Mouse (Mus musculus): ENCODE results near the gene A630076J17Rik. TPM values are rescaled to one million over a fixed set of nuclear protein-coding genes. Genes with fewer than 3 reads are reported as not detected.

Gene A630076J17Rik
- polyA plus RNA-seq, 2 experiments: not detected

DNA sequence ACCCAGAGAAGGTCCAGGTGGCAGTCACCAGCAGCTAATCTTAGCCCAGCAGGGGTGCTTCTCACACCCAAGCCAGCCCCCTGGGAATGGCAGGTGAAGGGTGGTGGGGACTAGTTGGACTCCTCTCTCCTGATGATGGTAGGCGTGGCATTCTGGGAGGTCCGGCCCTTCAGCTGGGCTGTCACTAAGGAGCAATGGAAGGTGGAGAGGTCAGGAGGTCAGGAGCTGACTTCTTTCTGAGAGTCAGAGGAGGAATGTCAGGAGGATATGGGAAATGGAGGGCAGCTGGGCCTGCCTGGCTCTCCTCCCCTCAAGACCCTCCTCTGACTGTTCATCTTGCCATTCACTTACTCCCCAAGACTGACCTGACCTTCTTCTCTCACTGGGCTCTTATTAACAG is 7.6 kb downstream of the A630076J17Rik start:
- Histone ChIP-seq H3K27me3 (ENCODE audit: control insufficient read depth, insufficient read depth, low read length) (no peaks in the 10 kb centered on the region), H3K9ac (replicated peaks) (no peak overlapping the region), H3K36me3 (replicated peaks; ENCODE audit: control insufficient read depth, insufficient read depth, low read depth) (no peaks in the 10 kb centered on the region), H3K4me3 (ENCODE audit: insufficient read depth in 1 of 2, low read depth in 2 of 2, low read length in 2 of 2) (no peak overlapping the region), H3K9me3 (ENCODE audit: control insufficient read depth, low read length) (no peaks in the 10 kb centered on the region), H3K27ac (no peak overlapping the region), H3K4me2 (ENCODE audit: low read depth) (no peak overlapping the region), H3K4me1 (replicated peaks; ENCODE audit: control insufficient read depth in 2 of 2, insufficient read depth in 2 of 2, low read length in 1 of 2) (no peaks in the 10 kb centered on the region)
- WGBS (ENCODE audit: insufficient replicate concordance): 43% methylated on average over 2 of the region's 2 CpGs
- DNase-seq (ENCODE audit: low read depth in 3 of 3, low spot score in 3 of 3) (no peak), ATAC-seq (ENCODE audit: insufficient read depth) (no peak)
- TF ChIP-seq EP300 (IDR thresholded peaks at IDR 0.05; ENCODE audit: low read depth): no peak

DNA sequence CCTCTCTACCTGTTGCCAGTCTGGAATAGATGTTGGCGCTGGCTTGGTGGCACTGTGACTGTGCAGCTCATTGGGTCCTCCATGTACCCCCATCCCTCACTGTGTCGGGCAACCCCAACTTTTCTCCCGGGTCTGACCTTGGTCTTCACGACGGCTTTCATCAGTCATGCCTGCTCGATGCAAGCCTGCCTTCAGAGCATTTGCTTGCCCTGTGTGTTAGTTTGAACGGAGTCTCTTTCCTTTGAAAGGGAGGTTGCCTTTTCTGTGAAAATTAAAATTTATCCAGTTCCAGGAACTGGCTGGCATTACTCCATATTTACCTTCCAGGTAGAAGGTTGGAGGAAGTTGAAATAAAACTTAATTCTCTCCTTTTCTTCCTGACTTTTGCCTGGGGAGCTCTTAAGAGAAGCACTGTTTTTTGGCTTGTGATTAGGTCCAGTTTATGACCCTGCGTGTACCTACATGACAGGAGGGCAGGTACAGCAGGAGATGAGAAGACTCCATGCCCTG is 8.1 kb downstream of the A630076J17Rik start:
- H3K36me3 ChIP-seq (replicated peaks; ENCODE audit: control insufficient read depth, insufficient read depth, low read depth): no peaks in the 10 kb centered on the region
- H3K27me3 ChIP-seq (ENCODE audit: control insufficient read depth, insufficient read depth, low read length): no peaks in the 10 kb centered on the region
- H3K4me1 ChIP-seq (replicated peaks; ENCODE audit: control insufficient read depth in 2 of 2, insufficient read depth in 2 of 2, low read length in 1 of 2): no peaks in the 10 kb centered on the region
- no peak for DNase-seq (ENCODE audit: low read depth in 3 of 3, low spot score in 3 of 3)
- no peak for ATAC-seq (ENCODE audit: insufficient read depth)
- H3K4me3 ChIP-seq (ENCODE audit: insufficient read depth in 1 of 2, low read depth in 2 of 2, low read length in 2 of 2): no peak overlapping the region
- TF ChIP-seq CTCF (IDR thresholded peaks at IDR 0.05; ENCODE audit: low read depth) (no peak), EP300 (IDR thresholded peaks at IDR 0.05; ENCODE audit: low read depth) (no peak)
- 63% methylated on average over 8 of the region's 8 CpGs for WGBS (ENCODE audit: insufficient replicate concordance)
- H3K27ac ChIP-seq: no peak overlapping the region
- H3K9ac ChIP-seq (replicated peaks): no peak overlapping the region
- H3K9me3 ChIP-seq (ENCODE audit: control insufficient read depth, low read length): no peaks in the 10 kb centered on the region
- H3K4me2 ChIP-seq (ENCODE audit: low read depth): no peak overlapping the region

DNA sequence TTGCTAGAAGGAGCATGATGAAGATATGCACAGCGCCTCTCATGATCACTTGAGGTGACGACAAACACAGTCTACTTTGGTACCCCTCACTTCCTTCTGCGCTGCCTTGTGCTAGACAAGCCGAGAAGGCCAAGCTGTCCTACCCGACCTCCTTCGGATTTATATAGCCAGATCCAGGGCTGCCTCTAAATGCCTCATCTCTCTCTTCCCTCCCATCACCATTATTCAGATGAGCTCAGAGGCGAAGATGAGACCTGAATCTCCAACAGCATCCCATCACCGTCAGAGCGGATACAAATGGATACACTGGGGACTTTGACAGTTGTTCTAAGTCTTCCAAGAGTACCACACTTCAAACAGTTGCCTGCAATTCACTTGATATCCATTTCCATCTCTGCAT is 9.2 kb downstream of the A630076J17Rik start, which contains the start of gene Prok1:
Gene Prok1 (minus strand): TSS at position 101 of the 400 bp plus-strand sequence.
- no peak for TF ChIP-seq CTCF (IDR thresholded peaks at IDR 0.05; ENCODE audit: low read depth)
- TF ChIP-seq EP300 (IDR thresholded peaks at IDR 0.05; ENCODE audit: low read depth): no peak
- Histone ChIP-seq H3K9ac (replicated peaks) (no peak within 1 kb of the TSS), H3K36me3 (replicated peaks; ENCODE audit: control insufficient read depth, insufficient read depth, low read depth) (no peaks in the 10 kb centered on the region), H3K4me1 (replicated peaks; ENCODE audit: control insufficient read depth in 2 of 2, insufficient read depth in 2 of 2, low read length in 1 of 2) (no peaks in the 10 kb centered on the region), H3K4me3 (ENCODE audit: insufficient read depth in 1 of 2, low read depth in 2 of 2, low read length in 2 of 2) (no peak within 1 kb of the TSS), H3K9me3 (ENCODE audit: control insufficient read depth, low read length) (no peaks in the 10 kb centered on the region), H3K27me3 (ENCODE audit: control insufficient read depth, insufficient read depth, low read length) (no peaks in the 10 kb centered on the region), H3K27ac (no peak within 1 kb of the TSS), H3K4me2 (ENCODE audit: low read depth) (no peak within 1 kb of the TSS)
- 74% methylated on average over 9 of the region's 9 CpGs for WGBS (ENCODE audit: insufficient replicate concordance)
- ATAC-seq (ENCODE audit: insufficient read depth) (no peak), DNase-seq (ENCODE audit: low read depth in 3 of 3, low spot score in 3 of 3) (no peak)

DNA sequence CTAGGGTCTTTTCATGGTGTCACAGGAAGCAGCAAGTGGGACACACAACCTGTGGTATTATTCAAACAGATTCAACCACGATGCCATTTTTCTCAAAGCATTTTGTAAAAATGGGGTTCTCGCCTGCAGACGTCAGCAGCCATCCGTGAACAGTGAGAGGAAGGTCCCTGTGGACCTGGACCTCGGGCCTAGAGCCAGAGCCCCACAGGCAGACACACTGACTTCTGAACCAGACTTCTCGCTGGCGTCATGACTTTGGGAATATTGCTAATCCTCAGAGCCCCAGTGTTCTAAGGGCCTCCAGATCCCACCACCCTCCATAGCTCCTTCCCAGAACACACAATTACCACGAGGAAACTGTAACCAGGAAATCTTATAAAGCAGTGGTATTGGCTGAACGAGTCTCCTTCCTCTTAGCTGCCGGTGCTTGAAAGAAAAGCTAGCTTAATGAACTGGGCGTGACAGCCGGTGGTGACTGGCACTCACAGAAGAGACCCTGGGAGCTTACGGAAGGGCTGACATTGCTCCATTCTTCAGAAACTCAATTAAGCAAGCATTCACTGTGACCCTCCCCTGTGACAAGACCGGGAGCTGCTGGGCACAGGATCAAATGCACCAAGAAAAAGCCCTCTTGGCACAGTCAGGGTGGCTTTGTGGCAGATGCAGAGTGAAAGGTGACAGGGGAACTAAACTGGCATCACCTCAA is 11.1 kb downstream of the A630076J17Rik start:
- no peaks in the 10 kb centered on the region for H3K9me3 ChIP-seq (ENCODE audit: control insufficient read depth, low read length)
- H3K4me2 ChIP-seq (ENCODE audit: low read depth): no peak overlapping the region
- H3K27ac ChIP-seq: no peak overlapping the region
- no peaks in the 10 kb centered on the region for H3K4me1 ChIP-seq (replicated peaks; ENCODE audit: control insufficient read depth in 2 of 2, insufficient read depth in 2 of 2, low read length in 1 of 2)
- TF ChIP-seq EP300 (IDR thresholded peaks at IDR 0.05; ENCODE audit: low read depth) (no peak), CTCF (IDR thresholded peaks at IDR 0.05; ENCODE audit: low read depth) (no peak)
- H3K9ac ChIP-seq (replicated peaks): no peak overlapping the region
- DNase-seq (ENCODE audit: low read depth in 3 of 3, low spot score in 3 of 3): no peak
- WGBS (ENCODE audit: insufficient replicate concordance): 40% methylated on average over 14 of the region's 14 CpGs
- no peaks in the 10 kb centered on the region for H3K27me3 ChIP-seq (ENCODE audit: control insufficient read depth, insufficient read depth, low read length)
- no peak overlapping the region for H3K4me3 ChIP-seq (ENCODE audit: insufficient read depth in 1 of 2, low read depth in 2 of 2, low read length in 2 of 2)
- H3K36me3 ChIP-seq (replicated peaks; ENCODE audit: control insufficient read depth, insufficient read depth, low read depth): no peaks in the 10 kb centered on the region
- ATAC-seq (ENCODE audit: insufficient read depth): no peak

DNA sequence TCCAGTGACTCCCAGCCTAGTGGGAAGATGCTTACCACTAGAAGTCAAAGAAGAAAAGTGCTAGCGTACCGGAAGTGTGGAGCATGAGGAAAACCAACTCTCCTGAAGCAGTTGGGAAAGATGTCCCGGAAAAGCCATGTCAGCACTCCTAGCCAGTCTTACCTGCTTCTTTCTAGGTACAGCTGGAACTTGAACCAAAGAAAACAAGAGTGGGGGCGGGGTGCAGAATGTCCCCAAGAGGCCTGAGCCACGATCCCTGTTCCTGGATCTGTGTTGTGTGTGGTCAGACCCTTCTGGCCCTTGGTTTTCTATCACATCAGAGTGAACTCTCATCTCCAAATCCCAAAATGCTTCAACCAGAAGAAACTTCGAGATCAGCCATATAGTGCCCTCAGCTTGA is 16.5 kb downstream of the A630076J17Rik start:
- no peaks in the 10 kb centered on the region for H3K9me3 ChIP-seq (ENCODE audit: control insufficient read depth, low read length)
- TF ChIP-seq CTCF (IDR thresholded peaks at IDR 0.05; ENCODE audit: low read depth): no peak
- H3K9ac ChIP-seq (replicated peaks): no peak overlapping the region
- ATAC-seq (ENCODE audit: insufficient read depth): no peak
- no peaks in the 10 kb centered on the region for H3K4me1 ChIP-seq (replicated peaks; ENCODE audit: control insufficient read depth in 2 of 2, insufficient read depth in 2 of 2, low read length in 1 of 2)
- H3K4me3 ChIP-seq (ENCODE audit: insufficient read depth in 1 of 2, low read depth in 2 of 2, low read length in 2 of 2): no peak overlapping the region
- H3K36me3 ChIP-seq (replicated peaks; ENCODE audit: control insufficient read depth, insufficient read depth, low read depth): no peaks in the 10 kb centered on the region
- no peaks in the 10 kb centered on the region for H3K27me3 ChIP-seq (ENCODE audit: control insufficient read depth, insufficient read depth, low read length)
- H3K27ac ChIP-seq: no peak overlapping the region
- WGBS (ENCODE audit: insufficient replicate concordance): 62% methylated on average over 6 of the region's 6 CpGs
- H3K4me2 ChIP-seq (ENCODE audit: low read depth): no peak overlapping the region
- DNase-seq (ENCODE audit: low read depth in 3 of 3, low spot score in 3 of 3): no peak
